Mouse (Mus musculus) cortical plate, adult 2 months (tissue): ENCODE measurements around the gene Sdr42e1. TPM values are rescaled to one million over a fixed set of nuclear protein-coding genes. Genes with fewer than 3 reads are reported as not detected.

Source experiments
- H3K27ac ChIP-seq: fragments of 200-500 bp; 2 replicates; pipeline ENCODE4 v1.5.1; 2012; ENCODE audit warnings: low read length, control low read depth, inconsistent platforms; ENCODE audit not compliant: insufficient read depth
- H3K4me1 ChIP-seq: fragments of 200-500 bp; 2 replicates; pipeline ENCODE4 v1.6.1; 2011; ENCODE audit warnings: low read length; ENCODE audit not compliant: control insufficient read depth, insufficient read depth
- H3K4me3 ChIP-seq: fragments of 200-500 bp; 2 replicates; pipeline ENCODE4 v1.5.1; 2011; ENCODE audit warnings: mild to moderate bottlenecking, low read length, control low read depth; ENCODE audit not compliant: insufficient read depth
- CTCF ChIP-seq: fragments of 200-500 bp; IDR thresholded peaks from 2 replicates; pipeline ENCODE4 v1.5.1; 2011; ENCODE audit warnings: mild to moderate bottlenecking, control low read depth, low read length; ENCODE audit not compliant: insufficient read depth; ENCODE audit errors: extremely low read depth
- POLR2A ChIP-seq: fragments of 200-500 bp; IDR thresholded peaks from 2 replicates; pipeline ENCODE4 v1.6.1; 2011; ENCODE audit warnings: mild to moderate bottlenecking, low read length, control low read depth; ENCODE audit not compliant: insufficient read depth; ENCODE audit errors: extremely low read depth
- polyA plus RNA-seq: library from polyadenylated mRNA; depleted of rRNA; stranded (reverse); fragments of >200 nt; gene quantifications from 2 replicates; pipeline ENCODE4 v1.2.3, GENCODE M21; 2012

The Sdr42e1 gene
- polyA plus RNA-seq, 1 experiment, result 9.5 TPM

GRCm38 (mm10) chr8:117667349-117668124 is 6.0 kb downstream of the Sdr42e1 start:
- no peaks in the 10 kb centered on the region for H3K4me1 ChIP-seq
- no peak overlapping the region for H3K27ac ChIP-seq
- H3K4me3 ChIP-seq, result no peak overlapping the region
- TF ChIP-seq POLR2A (no peak), CTCF (no peak)

GRCm38 (mm10) chr8:117660358-117661031 is 13.0 kb downstream of the Sdr42e1 start:
- Histone ChIP-seq H3K27ac (no peak overlapping the region), H3K4me1 (no peaks in the 10 kb centered on the region)
- TF ChIP-seq POLR2A (no peak), CTCF (no peak)

GRCm38 (mm10) chr8:117658990-117659389 is 14.5 kb downstream of the Sdr42e1 start:
- no peak overlapping the region for H3K27ac ChIP-seq
- H3K4me1 ChIP-seq, result no peaks in the 10 kb centered on the region
- H3K4me3 ChIP-seq, result no peak overlapping the region
- TF ChIP-seq POLR2A (no peak), CTCF (no peak)

More at GRCm38 (mm10) chr8:117660358-117661031, 13.0 kb downstream of the Sdr42e1 start:
- H3K4me3 ChIP-seq, result no peak overlapping the region

GRCm38 (mm10) chr8:117652318-117652717 is 21.2 kb downstream of the Sdr42e1 start:
- Histone ChIP-seq H3K4me1 (no peaks in the 10 kb centered on the region), H3K27ac (no peak overlapping the region)
- no peak for TF ChIP-seq CTCF
- TF ChIP-seq POLR2A, result no peak

GRCm38 (mm10) chr8:117646440-117646839 is 27.0 kb downstream of the Sdr42e1 start:
- TF ChIP-seq CTCF (no peak), POLR2A (no peak)
- H3K27ac ChIP-seq, result no peak overlapping the region

More at GRCm38 (mm10) chr8:117652318-117652717, 21.2 kb downstream of the Sdr42e1 start:
- H3K4me3 ChIP-seq, result no peak overlapping the region

GRCm38 (mm10) chr8:117646020-117646419 is 27.5 kb downstream of the Sdr42e1 start:
- H3K4me3 ChIP-seq, result no peak overlapping the region

More at GRCm38 (mm10) chr8:117646440-117646839, 27.0 kb downstream of the Sdr42e1 start:
- no peak overlapping the region for H3K4me3 ChIP-seq
- H3K4me1 ChIP-seq, result no peaks in the 10 kb centered on the region

GRCm38 (mm10) chr8:117645486-117645885 is 28.0 kb downstream of the Sdr42e1 start:
- TF ChIP-seq POLR2A (no peak), CTCF (no peak)

More at GRCm38 (mm10) chr8:117646020-117646419, 27.5 kb downstream of the Sdr42e1 start:
- Histone ChIP-seq H3K27ac (no peak overlapping the region), H3K4me1 (no peaks in the 10 kb centered on the region)
- peak; percentile 78 for TF ChIP-seq CTCF
- TF ChIP-seq POLR2A, result no peak

GRCm38 (mm10) chr8:117639631-117640030 is 33.9 kb downstream of the Sdr42e1 start:
- Histone ChIP-seq H3K4me3 (no peak overlapping the region), H3K4me1 (no peaks in the 10 kb centered on the region), H3K27ac (no peak overlapping the region)
- no peak for TF ChIP-seq POLR2A
- TF ChIP-seq CTCF, result no peak

More at GRCm38 (mm10) chr8:117645486-117645885, 28.0 kb downstream of the Sdr42e1 start:
- Histone ChIP-seq H3K4me3 (no peak overlapping the region), H3K27ac (no peak overlapping the region), H3K4me1 (no peaks in the 10 kb centered on the region)

GRCm38 (mm10) chr8:117637462-117637861 is 36.0 kb downstream of the Sdr42e1 start:
- Histone ChIP-seq H3K4me1 (no peaks in the 10 kb centered on the region), H3K27ac (no peak overlapping the region), H3K4me3 (no peak overlapping the region)
- TF ChIP-seq POLR2A (no peak), CTCF (no peak)
